Mouse (Mus musculus) heart, postnatal 4 days (tissue): ENCODE results near the gene B4galnt3. TPM values are rescaled to one million over a fixed set of nuclear protein-coding genes. Genes with fewer than 3 reads are reported as not detected.

Experiments
- DNase-seq: peaks from one replicate; pipeline ENCODE4 v3.0.0; 2021
- total RNA-seq, 2 experiments: library from RNA; stranded (reverse); gene quantifications; 2 replicates each; pipeline ENCODE4 v1.2.3; 2021

The B4galnt3 gene
- total RNA-seq, 2 experiments from 2014 or later = 0.65 to 0.81 TPM

GRCm38 (mm10) chr6:120185012-120185730 is 109.2 kb downstream of the B4galnt3 start:
- no peak for DNase-seq

GRCm38 (mm10) chr6:120183771-120184170 is 110.6 kb downstream of the B4galnt3 start:
- DNase-seq = no peak

- DNase-seq = peak; percentile 69
These were observed 112.2 kb downstream of the B4galnt3 start for GRCm38 (mm10) chr6:120182160-120182559.

GRCm38 (mm10) chr6:120180492-120180891 is 113.9 kb downstream of the B4galnt3 start:
- DNase-seq = no peak

GRCm38 (mm10) chr6:120179756-120180206 is 114.6 kb downstream of the B4galnt3 start:
- DNase-seq = no peak

- DNase-seq = no peak
These were observed 115.2 kb downstream of the B4galnt3 start for GRCm38 (mm10) chr6:120179044-120179755.

GRCm38 (mm10) chr6:120175650-120176049 is 118.7 kb downstream of the B4galnt3 start:
- no peak for DNase-seq

GRCm38 (mm10) chr6:120174602-120175115 is 119.7 kb downstream of the B4galnt3 start:
- DNase-seq = peak; percentile 87

- DNase-seq = no peak
These were observed 120.2 kb downstream of the B4galnt3 start for GRCm38 (mm10) chr6:120174028-120174601.

- DNase-seq = no peak
These were observed 121.9 kb downstream of the B4galnt3 start for GRCm38 (mm10) chr6:120172294-120173017.

GRCm38 (mm10) chr6:120167574-120167973 is 126.8 kb downstream of the B4galnt3 start:
- no peak for DNase-seq

GRCm38 (mm10) chr6:120164765-120165164 is 129.6 kb downstream of the B4galnt3 start:
- DNase-seq = no peak

- no peak for DNase-seq
These were observed 131.4 kb downstream of the B4galnt3 start for GRCm38 (mm10) chr6:120162928-120163327.

- peak; percentile 74 for DNase-seq
These were observed 135.0 kb downstream of the B4galnt3 start for GRCm38 (mm10) chr6:120159133-120159901.

GRCm38 (mm10) chr6:120157479-120157878 is 136.9 kb downstream of the B4galnt3 start:
- no peak for DNase-seq

GRCm38 (mm10) chr6:120155510-120155909 is 138.8 kb downstream of the B4galnt3 start:
- no peak for DNase-seq

GRCm38 (mm10) chr6:120154526-120155309 is 139.6 kb downstream of the B4galnt3 start:
- no peak for DNase-seq
